Mouse (Mus musculus): Measurements from ENCODE around the gene Gfi1. TPM values are rescaled to one million over a fixed set of nuclear protein-coding genes. Genes with fewer than 3 reads are reported as not detected.

Gfi1 gene
- 44.8 to 56.0 TPM (median 50.8 TPM) in 4 replicates for total RNA-seq (2023)

DNA sequence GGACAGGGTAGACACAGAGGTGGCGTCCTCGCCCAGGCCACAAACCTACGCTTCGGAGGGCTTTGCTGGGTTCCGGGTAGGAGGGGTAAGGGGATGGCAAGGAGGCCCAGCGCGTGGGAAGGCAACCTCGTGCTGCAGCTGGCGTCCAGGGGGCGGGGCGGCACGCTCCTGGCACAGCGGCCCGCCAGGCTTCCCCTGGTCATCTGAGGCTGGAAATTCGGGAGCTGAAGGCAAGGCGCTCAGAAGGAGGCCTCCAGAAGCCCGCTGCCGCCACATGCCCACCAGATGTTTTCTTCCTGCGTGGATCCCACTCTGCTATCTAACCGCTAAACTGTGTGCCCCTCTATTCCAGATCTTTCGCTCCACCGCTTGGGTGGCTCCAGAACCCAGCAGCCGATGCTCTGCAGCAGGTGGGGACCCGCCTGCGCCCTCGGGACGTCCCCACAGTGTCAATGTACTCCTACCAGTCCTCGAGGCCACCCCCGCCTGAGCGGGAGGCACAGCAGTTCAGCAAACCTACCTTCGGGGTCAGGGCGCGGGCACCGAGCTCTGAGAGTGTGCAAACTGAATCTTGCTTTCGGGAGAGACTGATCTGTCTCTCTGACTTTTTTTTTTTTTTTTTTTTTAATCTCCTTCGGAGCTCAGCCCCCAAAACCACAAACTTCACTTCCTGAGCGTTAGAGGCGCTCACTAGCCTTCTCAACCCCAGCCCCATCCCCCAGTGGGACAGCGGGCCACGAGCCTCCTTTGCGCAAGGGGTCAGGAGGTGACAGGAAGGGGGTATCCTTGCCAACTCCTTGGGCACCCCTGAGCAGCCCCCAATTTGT, at the start of gene Gfi1:
Gene Gfi1 (minus strand): TSS at position 602 of the 827 bp plus-strand sequence.

Other genes starting within 250 kb of the Gfi1 start
- gene Gm42669, start 218.4 kb downstream of the Gfi1 start, total RNA-seq (2023) = 0.31 TPM in 1 of 4 replicates, not detected in the others
- gene 1700028K03Rik, start 191.3 kb downstream of the Gfi1 start, total RNA-seq (2023) = 0.14 to 0.27 TPM (median 0.17 TPM) in 4 replicates
- 20.6 to 28.2 TPM (median 21.7 TPM) in 4 replicates for gene Rpap2, start 128.7 kb downstream of the Gfi1 start, total RNA-seq (2023)
- gene Glmn, start 128.1 kb downstream of the Gfi1 start, total RNA-seq (2023) = 11.9 to 16.4 TPM (median 12.2 TPM) in 4 replicates
- gene Ube2d2b, start 104.1 kb upstream of the Gfi1 start, total RNA-seq (2023) = not detected in 4 replicates
- gene Evi5, start 149.1 kb upstream of the Gfi1 start, total RNA-seq (2023) = 14.8 to 23.7 TPM (median 19.2 TPM) in 4 replicates
- 147 to 158 TPM (median 150 TPM) in 4 replicates for gene Rpl5, start 174.5 kb upstream of the Gfi1 start, total RNA-seq (2023)

Measured in B cell, adult 62 days (primary cell).